8 mouse cellular contexts compared by ENCODE assay signal in the genomic region with DNA sequence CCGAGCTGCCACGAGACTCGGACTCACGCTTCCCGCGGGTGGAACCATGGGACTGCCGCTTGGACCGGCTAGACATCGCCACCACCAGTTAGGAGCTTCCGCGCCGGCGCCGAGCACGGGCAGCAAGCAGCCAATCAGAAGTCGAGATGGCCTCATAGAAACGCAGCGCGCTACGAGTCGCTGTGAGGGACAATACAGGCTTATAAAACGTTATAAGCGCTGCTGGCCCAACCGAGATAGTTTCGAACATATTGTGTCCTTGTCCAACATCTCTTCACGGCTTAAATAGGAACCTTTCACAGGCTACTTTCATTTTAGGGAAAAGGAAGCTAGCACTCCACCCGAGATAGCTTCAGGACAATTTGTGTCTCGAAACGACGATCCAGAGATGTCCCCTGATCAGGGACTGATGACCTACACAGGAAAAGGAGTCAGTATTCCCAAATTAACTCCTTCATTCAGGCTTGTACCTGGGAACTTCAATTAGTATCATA. TPM values are rescaled to one million over a fixed set of nuclear protein-coding genes. Genes with fewer than 3 reads are reported as not detected.
DNase-seq lines count a peak whose midpoint lies in the region; ATAC-seq and TF ChIP-seq lines count a peak whose summit lies in the region.

A gene (minus strand): TSS at position 111 of the 494 bp plus-strand sequence.

- ATAC-seq in G1E (ENCODE audit: extremely low read depth, insufficient number of reproducible peaks, low FRiP score, poor library complexity, severe bottlenecking): peak; percentile 78
- peak; percentile 90 for ATAC-seq in forebrain, embryonic 16.5 days
- peak; percentile 83 for ATAC-seq in lung, embryonic 14.5 days (ENCODE audit: insufficient read depth)

- peak; percentile 75 for TF ChIP-seq POLR2A in olfactory bulb, adult 2 months (IDR thresholded peaks at IDR 0.05; ENCODE audit: insufficient read depth, low read depth, low read length)
- peak; percentile 51; the same call in 1 of the 2 replicates for TF ChIP-seq POLR2A in thymus, adult 2 months (IDR thresholded peaks at IDR 0.05; ENCODE audit: control insufficient read depth, extremely low read depth, insufficient read depth, low read length, poor library complexity)

- 1% methylated on average over 30 of the region's 30 CpGs for WGBS in forebrain, embryonic 16.5 days
- under 1% methylated on average over 30 of the region's 30 CpGs for WGBS in lung, embryonic 14.5 days
- under 1% methylated on average over 30 of the region's 30 CpGs for WGBS in olfactory bulb, adult 2 months
- WGBS in thymus, adult 2 months: under 1% methylated on average over 30 of the region's 30 CpGs

- H3K4me2 ChIP-seq in forebrain, embryonic 16.5 days (ENCODE audit: low read length): peak within 1 kb of the TSS; percentile 97
- H3K4me2 ChIP-seq in lung, embryonic 14.5 days: peak within 1 kb of the TSS; percentile 91

- H3K36me3 ChIP-seq in G1E (replicated peaks): peaks cover 52% of the 10 kb centered on the region
- peaks cover 4% of the 10 kb centered on the region; the same call in 1 of the 2 replicates for H3K36me3 ChIP-seq in forebrain, embryonic 16.5 days (ENCODE audit: control insufficient read depth, insufficient read depth)
- peaks cover 28% of the 10 kb centered on the region for H3K36me3 ChIP-seq in lung, embryonic 14.5 days (ENCODE audit: insufficient read depth)
- peaks cover 9% of the 10 kb centered on the region for H3K36me3 ChIP-seq in thymus, adult 2 months (ENCODE audit: control insufficient read depth, insufficient read depth, low read length)

- DNase-seq in G1E (ENCODE audit: low spot score): peak; percentile 83
- peak; percentile 96 to 97 for DNase-seq in cerebellum, adult 18-20 months
- DNase-seq in heart, postnatal 36 days: peak; percentile 91 to 92
- DNase-seq in layer of hippocampus, adult 2 months (ENCODE audit: low spot score in 2 of 2): peak; percentile 91 to 94
- peak; percentile 98 for DNase-seq in lung, embryonic 14.5 days
- DNase-seq in thymus, adult 2 months: peak; percentile 93

- no peaks in the 10 kb centered on the region for H3K9me3 ChIP-seq in G1E (replicated peaks)
- H3K9me3 ChIP-seq in forebrain, embryonic 16.5 days (ENCODE audit: control insufficient read depth, low read length): no peaks in the 10 kb centered on the region
- H3K9me3 ChIP-seq in lung, embryonic 14.5 days (ENCODE audit: low read depth, low read length): no peaks in the 10 kb centered on the region

- peak within 1 kb of the TSS; percentile 68 for H3K9ac ChIP-seq in forebrain, embryonic 16.5 days (replicated peaks; ENCODE audit: low read depth, low read length)
- peak within 1 kb of the TSS; percentile 87 for H3K9ac ChIP-seq in lung, embryonic 14.5 days

- peaks cover 70% of the 10 kb centered on the region for H3K4me1 ChIP-seq in G1E (ENCODE audit: insufficient read depth, low read depth, low read length)
- H3K4me1 ChIP-seq in forebrain, embryonic 16.5 days (replicated peaks; ENCODE audit: control insufficient read depth, insufficient read depth, low read length): peaks cover 32% of the 10 kb centered on the region
- 0 out of 2 replicates have a peak, but pooled peaks cover 6% of the 10 kb centered on the region for H3K4me1 ChIP-seq in lung, embryonic 14.5 days (ENCODE audit: insufficient read depth)
- peaks cover 7% of the 10 kb centered on the region for H3K4me1 ChIP-seq in olfactory bulb, adult 2 months (ENCODE audit: control insufficient read depth, insufficient read depth, low read length)
- peaks cover 4% of the 10 kb centered on the region for H3K4me1 ChIP-seq in thymus, adult 2 months (replicated peaks; ENCODE audit: control insufficient read depth, insufficient read depth, low read length)

- no peak for TF ChIP-seq CTCF in G1E (IDR thresholded peaks at IDR 0.05; ENCODE audit: low read depth, low read length)
- no peak for TF ChIP-seq CTCF in layer of hippocampus, adult 2 months (conservative IDR thresholded peaks at IDR 0.05)
- no peak for TF ChIP-seq CTCF in lung, embryonic 14.5 days (IDR thresholded peaks at IDR 0.05; ENCODE audit: low read depth)
- no peak for TF ChIP-seq CTCF in olfactory bulb, adult 2 months (IDR thresholded peaks at IDR 0.05; ENCODE audit: insufficient read depth, low read depth, low read length)
- no peak for TF ChIP-seq CTCF in thymus, adult 2 months (IDR thresholded peaks at IDR 0.05; ENCODE audit: borderline replicate concordance, control insufficient read depth, extremely low read depth, insufficient read depth, low read length, poor library complexity)

- H3K27me3 ChIP-seq in G1E (ENCODE audit: insufficient read depth, low read length): no peaks in the 10 kb centered on the region
- H3K27me3 ChIP-seq in forebrain, embryonic 16.5 days (replicated peaks; ENCODE audit: control insufficient read depth, insufficient read depth, low read length): no peaks in the 10 kb centered on the region
- H3K27me3 ChIP-seq in lung, embryonic 14.5 days (ENCODE audit: insufficient read depth, low read length): no peaks in the 10 kb centered on the region
- H3K27me3 ChIP-seq in thymus, adult 2 months (ENCODE audit: control insufficient read depth, insufficient read depth, low read length): no peaks in the 10 kb centered on the region

- peak within 1 kb of the TSS; percentile 90 for H3K4me3 ChIP-seq in G1E (ENCODE audit: low read depth, low read length)
- peak within 1 kb of the TSS; percentile 60 for H3K4me3 ChIP-seq in forebrain, embryonic 16.5 days (replicated peaks; ENCODE audit: low read length)
- H3K4me3 ChIP-seq in layer of hippocampus, adult 2 months: peak within 1 kb of the TSS; percentile 94
- H3K4me3 ChIP-seq in lung, embryonic 14.5 days (ENCODE audit: low read depth, low read length): peak within 1 kb of the TSS; percentile 93
- H3K4me3 ChIP-seq in olfactory bulb, adult 2 months (ENCODE audit: insufficient read depth, low read depth, low read length): peak within 1 kb of the TSS; percentile 92
- peak within 1 kb of the TSS; percentile 73 for H3K4me3 ChIP-seq in thymus, adult 2 months (ENCODE audit: control insufficient read depth, insufficient read depth, low read length)

- peak within 1 kb of the TSS; percentile 42 for H3K27ac ChIP-seq in forebrain, embryonic 16.5 days (ENCODE audit: low read length)
- H3K27ac ChIP-seq in layer of hippocampus, adult 2 months: peak within 1 kb of the TSS; percentile 84
- peak within 1 kb of the TSS; percentile 80 for H3K27ac ChIP-seq in lung, embryonic 14.5 days (ENCODE audit: low read depth)
- peak within 1 kb of the TSS; percentile 87 for H3K27ac ChIP-seq in olfactory bulb, adult 2 months (ENCODE audit: insufficient read depth, low read depth, low read length)
- no peak within 1 kb of the TSS for H3K27ac ChIP-seq in thymus, adult 2 months (ENCODE audit: control insufficient read depth, insufficient read depth, low read length)

- intact Hi-C loops in heart, postnatal 36 days (cut with DNase I): loop anchor here (10.0 kb wide), 1 partner anchor 440 kb away; a partner anchor contains a TSS

RNA-seq across cellular contexts. Expression of the gene that starts here (rescaled TPM):
- total RNA-seq in G1E (2014; fragmentation: Nextera tagmentation) (99.6 and 100 TPM in 2 replicates), G1E (2017) (116 and 119 TPM in 2 replicates)
- 26.3 and 29.7 TPM in 2 replicates for polyA plus RNA-seq in G1E (2012)
- 48.5 and 51.5 TPM in 2 replicates for polyA plus RNA-seq in forebrain, embryonic 16.5 days (2015; fragmentation: Nextera tagmentation; extraction: Ambion mirVana)
- total RNA-seq in heart, postnatal 36 days (2021): 10 to 100 TPM; 14.7 to 16.6 TPM
- total RNA-seq in layer of hippocampus, adult 2 months (2021): 10 to 100 TPM; 31.0 to 32.5 TPM
- polyA plus RNA-seq in lung, embryonic 14.5 days (2014; fragmentation: Nextera tagmentation; extraction: Ambion mirVana): 69.0 and 73.7 TPM in 2 replicates
- polyA plus RNA-seq in olfactory bulb, adult 2 months (2012; ENCODE audit: insufficient read depth, insufficient read length, low replicate concordance, missing spikeins): not detected in 2 replicates
- 35.6 and 40.3 TPM in 2 replicates for polyA plus RNA-seq in thymus, adult 2 months (2012; rRNA removed)
